Mouse (Mus musculus) B cell, adult 2 months (primary cell): Measurements from ENCODE around the gene 4933430I17Rik.

Experiments
- DNase-seq, 2 experiments: peaks; one replicate each; pipeline ENCODE4 v3.0.0; 2022

Gene 4933430I17Rik

DNA sequence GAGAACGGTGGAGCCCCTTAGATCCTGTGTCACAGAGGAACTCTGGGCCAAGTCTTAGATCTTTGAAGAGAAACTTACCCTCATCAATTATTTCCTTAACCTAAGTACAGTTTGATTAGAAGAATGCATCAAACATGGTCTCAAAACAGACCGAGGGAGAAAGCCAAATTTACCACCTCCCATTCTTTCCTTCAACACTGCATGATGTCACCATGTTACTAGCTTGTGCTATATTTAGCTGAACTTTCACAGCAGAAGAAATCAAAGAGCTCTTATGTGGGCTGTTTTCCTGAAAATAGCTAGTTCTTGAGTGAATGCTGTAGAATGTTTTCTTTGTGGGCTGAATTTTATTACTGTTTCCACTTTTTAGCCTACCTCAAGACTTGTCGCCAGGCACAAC, 32.3 kb downstream of the 4933430I17Rik start:
- DNase-seq = no peak

DNA sequence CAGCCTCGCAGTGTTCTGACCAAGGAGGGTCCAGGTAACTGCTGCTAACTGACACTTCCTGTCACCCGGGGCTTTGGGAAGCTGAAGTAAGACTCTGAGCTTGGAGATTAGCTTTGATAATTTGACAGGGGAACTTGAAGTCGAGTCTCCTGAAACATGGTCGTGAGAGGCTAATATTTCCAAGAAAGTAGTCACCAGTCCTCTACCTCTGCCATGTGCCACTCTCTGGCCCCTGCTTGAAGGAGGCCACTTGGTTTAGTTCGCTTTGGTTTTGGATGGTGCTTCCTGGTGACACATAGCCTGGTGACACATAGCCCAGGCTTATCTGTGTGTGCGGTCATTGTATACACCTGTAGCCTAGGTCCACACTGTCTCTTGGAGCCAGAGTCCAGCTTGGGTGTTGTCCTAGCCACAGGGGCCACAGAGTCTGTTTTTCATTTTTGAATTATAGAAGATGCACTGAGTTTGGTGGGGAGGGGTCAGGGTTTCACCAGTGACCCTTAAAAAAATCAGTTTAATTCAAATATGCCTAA, 34.7 kb downstream of the 4933430I17Rik start, which contains the start of gene Rgs3:
Gene Rgs3, plus strand, starts transcription at position 51 of the 533 bp plus-strand sequence.
- no peak for DNase-seq

DNA sequence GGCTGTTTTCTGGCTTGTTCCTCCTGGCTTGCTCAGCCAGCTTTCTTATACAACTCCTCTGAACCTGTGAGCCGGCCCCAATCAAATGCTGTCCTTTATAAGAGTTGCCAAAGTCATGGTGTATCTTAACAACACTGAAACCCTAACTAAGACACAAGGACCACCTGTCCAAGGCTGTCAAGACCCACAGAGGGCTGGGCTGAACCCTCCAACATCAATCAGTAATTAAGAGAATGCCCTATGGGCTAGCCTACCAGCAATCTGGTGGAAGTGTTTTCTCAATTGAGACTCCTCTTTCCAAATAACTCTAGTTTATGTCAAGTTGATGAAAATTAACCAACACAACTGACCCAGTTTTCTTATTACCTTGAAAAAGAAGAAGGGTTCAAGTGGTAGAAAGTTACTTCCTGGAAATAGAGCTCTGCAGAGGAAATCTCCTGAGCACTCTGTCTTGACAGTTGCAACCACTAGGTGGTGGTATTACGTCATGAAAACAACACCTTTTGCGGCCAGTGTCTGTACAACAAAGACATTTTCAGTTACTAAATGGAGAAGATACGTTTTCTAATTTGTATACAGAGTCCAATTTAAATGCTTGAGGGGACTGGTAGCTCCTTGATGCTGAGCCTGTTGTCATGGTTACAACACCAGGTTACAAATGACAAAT, 35.9 kb downstream of the 4933430I17Rik start:
- DNase-seq = peak; percentile 83 to 84

DNA sequence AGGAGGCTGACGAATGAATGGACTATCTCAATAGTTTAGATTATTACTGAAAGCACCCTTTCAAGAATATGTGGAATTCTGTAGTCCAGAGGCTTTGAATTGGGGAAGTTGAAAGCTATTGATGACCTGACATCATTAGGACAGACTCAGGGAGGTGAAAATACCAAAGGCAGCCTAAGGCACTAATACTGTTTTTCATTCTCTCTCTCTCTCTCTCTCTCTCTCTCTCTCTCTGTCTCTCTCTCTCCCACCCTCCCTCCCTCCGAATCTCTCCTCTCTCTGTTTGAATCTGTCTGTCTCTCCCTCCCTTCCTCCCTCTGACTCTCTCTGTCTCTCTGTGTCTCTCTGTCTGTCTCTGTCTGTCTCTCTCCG, 36.4 kb downstream of the 4933430I17Rik start:
- no peak for DNase-seq

DNA sequence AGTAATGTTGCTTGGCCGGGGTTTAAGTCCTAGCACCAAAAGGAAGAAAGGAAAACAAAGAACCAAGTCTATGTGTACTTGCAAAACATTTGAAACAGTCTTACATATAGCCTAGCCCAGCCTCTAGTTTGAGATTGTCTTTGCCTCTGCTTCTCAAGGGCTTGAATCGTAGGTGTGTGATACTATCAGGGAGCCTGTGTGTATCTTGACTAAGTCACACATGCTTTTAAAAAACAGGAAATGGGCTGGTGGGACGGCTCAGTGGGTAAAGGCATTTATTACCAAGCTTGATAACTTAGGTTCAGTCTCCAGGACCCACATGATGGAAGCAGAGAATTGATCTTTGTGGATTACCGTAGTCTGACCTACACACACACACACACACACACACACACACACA, 36.8 kb downstream of the 4933430I17Rik start:
- peak; percentile 24 to 31 for DNase-seq

DNA sequence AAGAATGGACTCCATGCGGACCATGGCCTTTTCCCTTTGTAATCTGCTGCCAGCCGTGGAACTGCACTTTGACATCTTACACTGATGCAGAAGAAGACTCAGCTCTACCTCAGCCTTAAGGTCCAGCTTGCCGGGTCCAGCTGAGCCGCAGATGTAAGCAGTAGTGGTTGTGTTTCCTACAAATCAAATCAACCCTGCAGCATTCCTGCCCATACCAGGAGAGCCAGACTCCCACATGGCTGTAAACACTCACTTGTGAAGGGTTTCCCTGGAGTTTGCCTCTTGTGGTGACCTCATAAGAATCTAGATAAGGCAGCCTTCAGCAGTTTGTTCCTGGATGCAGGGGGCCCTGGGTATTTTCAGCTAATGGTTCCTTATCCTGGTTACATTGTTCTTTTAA, 41.4 kb downstream of the 4933430I17Rik start:
- DNase-seq = no peak

DNA sequence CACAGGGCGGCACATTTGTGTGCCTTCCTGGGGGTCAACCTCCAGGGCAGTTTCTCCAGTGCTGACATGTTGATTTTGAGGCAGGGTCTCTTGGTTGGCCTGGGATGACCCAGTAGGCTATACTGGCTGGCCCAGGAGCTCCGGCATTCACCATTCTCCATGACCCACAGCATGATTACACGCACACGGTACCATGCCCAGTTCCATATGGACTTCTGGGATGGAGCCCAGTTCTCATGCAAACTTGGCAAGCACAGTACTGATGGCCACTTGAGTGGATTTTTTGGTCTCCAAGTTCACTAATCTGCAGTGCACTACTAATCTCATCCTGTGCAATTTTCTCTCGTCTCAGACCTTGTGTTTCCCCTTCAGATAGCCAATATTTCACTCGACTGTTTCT, 42.5 kb downstream of the 4933430I17Rik start:
- DNase-seq = no peak

DNA sequence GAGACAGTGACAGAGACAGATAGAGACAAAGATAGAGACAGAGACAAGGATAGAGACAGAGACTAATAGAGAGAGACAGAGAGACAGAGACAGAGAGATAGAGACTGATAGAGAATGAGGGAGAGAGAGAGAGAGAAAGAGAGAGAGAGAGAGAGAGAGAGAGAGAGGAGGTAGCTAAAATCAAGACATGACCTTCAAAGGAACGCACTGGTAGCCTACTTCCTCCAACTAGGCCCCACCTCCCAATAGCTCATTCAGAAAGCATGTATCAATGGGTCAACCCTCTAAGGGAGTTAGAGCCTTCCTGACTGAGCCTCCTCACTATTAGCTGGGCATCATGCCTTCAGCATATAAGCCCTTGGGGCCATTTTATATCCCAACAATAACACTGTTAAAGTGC, 43.2 kb downstream of the 4933430I17Rik start:
- DNase-seq = no peak

DNA sequence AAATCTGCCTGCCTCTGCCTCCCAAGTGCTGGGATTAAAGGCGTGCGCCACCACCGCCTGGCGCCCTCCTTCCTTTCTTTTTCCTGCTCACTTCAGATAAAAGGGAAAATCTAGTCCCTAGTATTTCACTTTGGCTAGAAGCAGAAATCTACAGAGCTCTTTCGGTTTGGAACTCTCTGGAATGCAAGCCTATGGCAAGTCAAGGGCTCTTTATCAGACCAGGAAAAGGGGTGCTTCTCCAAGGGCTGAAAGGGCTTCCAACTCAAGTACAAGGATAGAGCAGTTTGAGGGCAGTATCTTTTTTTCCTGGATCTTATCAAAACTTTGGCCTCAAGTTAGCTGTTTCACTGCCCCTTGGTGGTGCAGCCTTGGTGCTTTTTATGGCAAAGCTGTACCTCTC, 44.4 kb downstream of the 4933430I17Rik start:
- DNase-seq = no peak

DNA sequence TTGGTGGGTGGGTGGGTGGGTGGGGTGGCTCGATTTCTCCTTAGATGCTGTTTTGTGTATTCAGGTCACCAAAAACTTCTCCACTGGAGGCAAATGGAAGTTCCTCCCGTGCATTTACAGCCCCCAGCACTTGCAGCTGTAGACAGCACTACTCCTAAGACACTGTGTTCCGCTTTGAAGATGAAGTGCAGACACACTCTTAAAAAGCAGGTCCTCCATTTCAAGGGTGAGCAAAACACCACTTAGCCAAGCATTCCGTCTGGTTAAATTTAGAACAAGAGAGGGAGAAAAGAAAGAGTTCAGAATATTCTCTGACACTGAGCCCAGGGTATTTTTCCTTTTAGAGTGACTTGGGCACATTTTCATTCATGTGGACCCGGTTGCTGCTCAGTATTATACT, 44.9 kb downstream of the 4933430I17Rik start:
- no peak for DNase-seq

DNA sequence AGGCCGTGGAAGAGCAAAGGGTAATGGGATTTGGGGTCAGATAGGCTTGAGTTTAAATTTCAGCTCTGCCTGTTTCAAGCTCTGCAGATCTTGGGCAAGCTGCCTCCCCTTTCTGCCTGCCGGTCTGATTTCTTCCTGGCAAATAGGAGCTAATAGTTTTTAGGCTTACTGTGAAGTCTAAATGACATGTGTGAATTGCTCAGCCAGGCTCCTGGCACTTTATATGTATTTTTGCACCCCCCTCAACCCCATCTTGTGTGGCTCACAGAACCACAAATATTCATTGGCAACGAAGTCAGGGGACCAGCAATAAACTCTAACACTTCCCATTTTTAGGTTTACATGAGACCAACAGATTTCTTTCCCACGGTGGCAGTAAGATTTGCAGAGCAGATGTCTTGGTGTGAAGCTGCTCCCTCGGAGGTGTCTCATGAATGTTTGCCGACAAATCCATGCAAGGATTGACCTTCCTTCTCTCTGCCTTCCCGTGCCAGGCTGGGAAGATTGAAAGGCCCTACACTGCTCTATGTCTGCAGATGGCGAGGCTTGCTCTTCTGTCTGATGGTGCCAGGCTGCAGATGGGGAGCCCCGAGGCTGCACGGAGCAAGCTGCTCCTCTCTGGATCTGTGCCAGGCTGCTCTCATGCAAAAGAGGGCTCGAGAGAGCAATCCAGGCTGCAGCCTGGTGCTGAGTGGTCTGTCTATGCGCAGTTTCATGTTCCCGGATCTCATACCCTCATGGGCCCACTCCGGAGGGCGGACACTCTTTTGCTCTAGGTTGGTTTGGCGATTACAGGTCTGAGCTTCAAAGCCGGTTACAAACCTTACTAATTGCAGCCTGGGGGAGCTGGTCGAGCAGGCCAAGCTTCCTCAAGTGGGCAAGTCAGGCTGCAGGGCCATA, 57.4 kb downstream of the 4933430I17Rik start:
- DNase-seq = peak; percentile 26 to 37

DNA sequence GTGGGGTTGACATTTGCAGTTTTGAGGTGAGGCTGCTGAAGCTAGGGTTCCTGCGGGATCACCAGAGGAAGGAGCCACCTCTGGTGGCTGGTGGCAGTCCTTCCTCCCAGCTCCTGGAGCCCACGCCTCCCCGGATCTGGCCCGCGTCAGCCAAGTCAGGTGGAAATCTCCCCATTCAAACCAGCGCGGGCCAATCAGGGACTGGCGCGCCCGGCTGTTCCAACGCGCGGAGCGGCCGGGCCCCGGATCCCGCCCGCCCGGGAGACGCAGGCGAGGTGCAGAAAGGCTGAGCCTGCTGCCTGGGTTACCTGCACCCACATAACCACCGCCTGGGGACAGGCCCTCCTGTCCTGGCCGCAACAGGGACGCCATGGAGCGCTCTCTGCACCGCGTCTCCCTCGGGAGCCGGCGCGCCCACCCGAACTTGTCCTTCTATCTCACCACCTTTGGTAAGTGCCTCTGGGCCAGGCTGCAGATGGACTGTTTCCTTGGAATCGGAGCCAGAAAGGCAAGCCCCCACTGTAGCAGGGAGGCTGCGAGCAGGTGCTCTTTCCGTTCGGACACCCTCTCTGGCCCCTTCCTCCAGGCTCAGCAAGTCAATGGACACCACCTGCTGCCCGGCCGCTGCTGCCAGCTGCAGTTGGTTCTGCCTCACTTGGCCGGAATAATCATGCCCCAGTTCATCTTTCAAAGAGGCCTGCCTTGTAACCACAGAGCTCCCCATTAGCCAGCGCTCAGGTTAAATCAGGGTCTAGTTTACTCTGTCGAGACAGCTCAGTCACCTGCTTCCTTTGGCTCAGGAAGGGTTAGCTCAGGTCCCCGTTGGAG, 58.3 kb downstream of the 4933430I17Rik start:
- DNase-seq = peak; percentile 46

DNA sequence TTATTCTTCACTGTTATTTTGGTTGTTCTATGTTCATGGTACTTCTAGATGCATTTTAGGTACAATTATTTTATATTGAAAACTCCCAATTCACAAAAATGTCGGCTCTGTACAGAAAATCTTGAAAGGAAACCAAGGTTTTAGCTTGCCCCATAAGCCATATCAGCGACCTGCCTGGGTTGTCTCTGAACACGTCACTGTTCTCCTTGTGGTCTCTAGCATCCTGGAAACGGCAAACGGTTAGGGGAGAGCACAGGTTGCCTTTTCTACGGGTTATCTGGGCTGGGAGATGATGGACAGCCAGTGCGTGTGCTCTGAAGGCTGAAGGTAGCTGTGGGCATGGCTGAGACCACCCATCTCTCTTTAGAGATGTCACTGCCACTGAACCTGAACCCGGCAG, 61.9 kb downstream of the 4933430I17Rik start:
- DNase-seq = no peak

DNA sequence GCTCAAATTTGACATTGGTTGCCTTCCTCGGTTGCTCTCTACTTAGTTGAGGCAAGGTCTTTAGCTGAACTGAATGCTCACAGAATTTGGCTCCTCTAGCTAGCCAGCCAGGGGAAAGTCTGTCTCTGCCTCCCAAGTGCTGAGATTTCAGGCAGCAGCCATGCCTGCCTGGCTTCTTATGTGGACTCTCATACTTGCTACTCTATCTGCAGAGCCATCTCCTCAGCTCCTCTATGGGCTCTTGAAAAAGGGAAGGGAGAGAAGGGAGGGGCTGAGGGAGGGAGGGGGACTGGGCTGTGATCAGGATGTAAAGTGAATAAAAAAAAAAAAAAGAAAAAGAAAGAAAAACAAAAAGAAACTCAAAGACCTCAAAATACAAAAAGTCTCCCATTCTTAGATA, 65.7 kb downstream of the 4933430I17Rik start:
- no peak for DNase-seq

DNA sequence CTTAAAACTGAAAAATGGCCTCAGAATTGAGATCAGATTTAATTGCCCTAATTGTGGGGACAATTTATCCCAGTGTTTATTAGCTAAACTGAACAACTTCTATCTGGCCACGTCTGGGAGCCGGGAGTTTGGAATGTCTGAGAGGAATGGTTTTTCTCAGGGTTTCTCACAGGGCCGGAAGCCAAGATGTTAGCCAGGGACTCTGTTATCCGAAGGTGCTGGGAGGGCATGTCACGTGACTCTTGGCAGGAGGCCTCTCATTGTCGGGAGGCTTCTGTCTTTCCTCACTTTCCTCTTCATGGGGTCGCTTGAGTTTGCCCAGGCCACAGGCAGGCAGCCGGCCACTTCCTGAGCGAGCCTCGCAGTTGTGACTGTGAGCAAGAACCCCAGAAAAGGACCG, 66.2 kb downstream of the 4933430I17Rik start:
- no peak for DNase-seq

DNA sequence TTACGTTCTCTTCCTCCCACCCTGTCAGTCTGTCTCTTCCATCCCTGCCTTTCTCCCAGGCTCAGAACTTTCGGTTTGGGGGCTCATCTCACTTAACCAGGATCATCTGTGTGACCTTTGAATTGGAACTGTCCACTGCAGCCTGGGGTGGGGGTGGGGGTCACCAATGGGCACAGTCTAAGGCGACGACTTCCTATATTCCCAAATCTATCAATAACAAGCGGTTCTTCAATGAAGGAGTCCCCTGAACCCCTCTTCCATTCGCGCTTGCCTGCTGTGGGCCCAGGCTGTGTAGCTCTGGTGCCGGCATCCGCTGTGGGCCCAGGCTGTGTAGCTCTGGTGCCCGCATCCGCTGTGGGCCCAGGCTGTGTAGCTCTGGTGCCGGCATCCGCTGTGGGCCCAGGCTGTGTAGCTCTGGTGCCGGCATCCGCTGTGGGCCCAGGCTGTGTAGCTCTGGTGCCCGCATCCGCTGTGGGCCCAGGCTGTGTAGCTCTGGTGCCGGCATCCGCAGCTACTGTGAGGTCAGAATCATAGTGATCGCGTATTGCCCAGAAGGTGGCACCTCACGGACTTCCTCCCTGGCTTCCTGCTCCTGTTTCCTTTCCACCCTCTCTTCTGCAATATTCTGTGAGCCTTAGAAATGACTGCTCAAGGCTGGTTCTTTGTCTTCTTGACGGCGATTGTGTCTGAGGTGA, 68.5 kb downstream of the 4933430I17Rik start:
- peak; percentile 41 to 51 for DNase-seq

DNA sequence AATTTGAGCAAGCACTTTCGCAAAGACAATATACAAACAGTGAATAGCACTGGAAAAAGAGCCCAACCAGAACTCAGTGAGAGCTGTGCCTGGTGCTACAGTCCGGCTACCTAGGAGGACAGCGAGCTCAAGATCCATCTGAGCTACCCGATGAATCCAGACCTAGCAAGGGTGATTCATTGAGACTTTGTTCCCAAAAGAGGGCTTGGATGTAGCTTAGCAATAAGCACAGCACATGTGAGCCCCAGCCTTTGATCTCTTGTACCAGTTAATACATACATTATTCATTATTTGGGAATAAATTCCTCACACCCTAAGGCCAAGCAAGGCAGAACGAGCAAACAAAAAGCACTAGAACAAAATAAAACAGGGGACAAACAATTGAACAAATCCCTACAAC, 69.3 kb downstream of the 4933430I17Rik start:
- DNase-seq = no peak

DNA sequence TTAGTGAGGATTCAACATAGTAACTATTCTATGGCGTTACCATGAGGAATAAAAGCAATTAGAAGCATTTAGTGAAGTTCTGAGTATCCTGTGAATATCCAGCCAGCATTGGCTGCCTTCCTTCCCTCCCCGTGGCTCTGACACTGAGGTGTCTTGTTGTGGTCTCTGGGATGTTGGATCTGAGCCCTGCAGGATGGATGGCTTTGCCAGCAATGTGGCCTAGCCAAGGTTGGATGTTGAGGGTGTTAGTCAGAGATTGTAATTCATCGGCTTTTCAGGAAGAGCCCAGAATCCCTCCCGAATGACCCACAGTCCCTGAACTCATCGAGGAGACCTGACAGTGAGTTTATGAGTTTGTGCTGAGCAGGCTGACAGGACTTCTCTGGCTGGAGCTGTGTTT, 70.9 kb downstream of the 4933430I17Rik start:
- no peak for DNase-seq
